Mouse (Mus musculus): ENCODE results near the gene Fkbp10. TPM values are rescaled to one million over a fixed set of nuclear protein-coding genes. Genes with fewer than 3 reads are reported as not detected.

Gene Fkbp10
- polyA plus RNA-seq, 1 experiment from 2014 or later, result 23.3 TPM

DNA sequence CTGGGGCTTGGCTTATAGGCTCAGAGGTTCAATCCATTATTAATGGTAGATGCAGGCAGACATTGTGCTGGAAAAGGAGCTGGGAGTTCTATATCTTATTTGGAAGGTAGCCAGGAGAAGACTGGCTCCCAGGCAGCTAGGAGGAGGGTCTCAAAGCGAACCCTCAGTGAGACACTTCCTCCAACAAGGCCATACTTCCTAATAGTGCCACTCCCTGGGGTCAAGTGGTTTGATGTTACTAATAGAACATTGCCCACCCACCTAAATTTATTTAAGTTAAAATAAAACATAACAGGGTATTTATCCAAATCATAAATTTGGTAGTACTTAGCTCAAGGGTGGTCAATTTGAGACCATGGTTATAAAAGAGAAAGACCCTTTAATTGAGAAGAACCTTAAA is 50.3 kb downstream of the Fkbp10 start:
- Histone ChIP-seq H3K4me3 (no peak overlapping the region), H3K36me3 (replicated peaks) (peaks cover 12% of the 10 kb centered on the region; the same call in 1 of the 2 replicates), H3K4me1 (peaks cover 25% of the 10 kb centered on the region), H3K9ac (no peak overlapping the region), H3K9me3 (no peaks in the 10 kb centered on the region), H3K27me3 (replicated peaks) (no peaks in the 10 kb centered on the region), H3K27ac (no peak overlapping the region), H3K4me2 (no peak overlapping the region)
- WGBS, result 83% methylated on average over 1 of the region's 1 CpGs
- ATAC-seq (replicated peaks), result no peak

DNA sequence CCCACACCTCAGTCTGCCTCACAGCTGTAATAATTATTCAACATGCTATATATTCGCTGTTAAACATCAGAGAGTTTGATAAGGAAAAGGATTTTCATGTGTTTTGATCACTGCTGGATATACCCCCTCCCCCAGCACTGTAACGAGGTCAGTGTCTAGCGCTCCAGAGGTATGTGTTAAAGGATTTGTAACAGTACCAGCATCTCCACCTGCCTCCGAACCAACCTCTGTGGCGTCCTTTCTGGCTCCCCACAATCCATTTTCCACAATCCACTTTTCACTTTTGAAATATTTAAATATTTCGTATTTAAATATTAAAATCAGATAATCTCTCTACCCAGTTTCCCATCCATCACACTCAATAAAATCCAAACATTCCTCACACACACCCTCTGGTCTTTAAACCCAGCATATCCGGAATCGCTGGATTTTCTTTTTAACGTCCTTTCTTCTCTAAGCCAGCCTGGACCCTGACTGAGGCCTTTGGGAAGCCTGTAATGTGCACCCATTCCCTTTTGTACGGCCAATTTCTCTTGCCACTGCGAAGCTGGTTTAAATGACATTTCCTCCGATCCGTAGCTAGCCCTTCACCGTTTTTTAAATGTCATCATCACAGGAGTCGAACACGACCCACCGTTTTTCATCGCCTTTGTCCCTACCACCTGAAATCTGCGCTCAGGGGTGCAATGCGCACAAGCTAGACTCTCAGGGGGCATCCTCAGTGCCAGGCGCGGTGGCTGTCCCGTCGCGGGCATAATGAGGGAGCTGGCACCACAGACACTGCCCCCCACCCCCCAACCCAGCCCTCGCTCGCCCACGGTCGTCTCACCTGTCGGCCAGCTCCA is 56.1 kb downstream of the Fkbp10 start:
- peaks cover 30% of the 10 kb centered on the region for H3K4me1 ChIP-seq
- H3K4me2 ChIP-seq, result peak overlapping the region; percentile 64
- WGBS, result 3% methylated on average over 30 of the region's 30 CpGs
- no peaks in the 10 kb centered on the region for H3K9me3 ChIP-seq
- H3K36me3 ChIP-seq (replicated peaks), result peaks cover 8% of the 10 kb centered on the region; the same call in 1 of the 2 replicates
- peak overlapping the region; percentile 93 for H3K27ac ChIP-seq
- ATAC-seq (replicated peaks), result peak; percentile 43
- H3K4me3 ChIP-seq, result peak overlapping the region; percentile 99
- H3K9ac ChIP-seq, result peak overlapping the region; percentile 95
- H3K27me3 ChIP-seq (replicated peaks), result no peaks in the 10 kb centered on the region

DNA sequence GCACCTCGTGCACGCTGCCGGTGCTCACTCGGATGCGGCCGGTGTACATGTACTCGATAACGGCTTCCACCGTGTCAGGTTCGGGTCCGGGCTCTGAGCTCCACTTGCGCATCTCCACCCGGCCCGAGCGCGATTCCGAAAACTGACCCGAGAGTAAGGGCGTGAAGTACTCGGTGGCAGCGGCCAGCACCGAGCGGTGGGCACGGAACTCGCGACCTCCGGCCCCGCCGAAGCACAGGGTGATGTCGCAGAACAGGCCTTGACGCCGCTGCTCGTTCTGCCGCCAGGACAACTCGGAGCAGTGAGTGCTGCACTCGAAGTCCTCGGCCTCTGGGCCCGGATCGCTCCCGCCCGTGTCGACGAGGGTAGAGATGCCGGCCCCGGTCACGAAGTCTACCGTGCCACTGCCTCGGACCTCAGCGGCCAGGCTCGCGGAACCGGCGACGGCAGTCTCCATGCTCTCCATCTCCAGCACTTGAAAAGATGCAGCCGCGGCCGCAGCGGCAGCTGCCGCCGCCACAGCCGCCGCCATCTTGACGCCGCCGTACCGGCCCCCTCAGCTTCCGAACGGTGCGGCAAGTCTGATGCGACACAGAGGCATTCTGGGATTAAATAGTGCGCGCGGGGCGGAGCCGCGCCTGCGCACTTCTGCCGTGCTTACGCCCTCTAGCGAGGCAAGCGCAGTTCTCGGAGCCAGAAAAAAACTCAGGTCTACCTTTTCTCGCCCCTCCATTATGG is 56.9 kb downstream of the Fkbp10 start, which contains the start of gene Klhl11:
TSS of gene Klhl11 (minus strand) at position 545 of the 738 bp plus-strand sequence.
- H3K27ac ChIP-seq, result peak within 1 kb of the TSS; percentile 93
- peak within 1 kb of the TSS; percentile 99 for H3K4me3 ChIP-seq
- H3K9ac ChIP-seq, result peak within 1 kb of the TSS; percentile 95
- no peaks in the 10 kb centered on the region for H3K9me3 ChIP-seq
- H3K4me1 ChIP-seq, result peaks cover 30% of the 10 kb centered on the region
- H3K4me2 ChIP-seq, result peak within 1 kb of the TSS; percentile 64
- under 1% methylated on average over 83 of the region's 83 CpGs for WGBS
- H3K36me3 ChIP-seq (replicated peaks), result peaks cover 13% of the 10 kb centered on the region; the same call in 1 of the 2 replicates
- H3K27me3 ChIP-seq (replicated peaks), result no peaks in the 10 kb centered on the region
- peak; percentile 92 for ATAC-seq (replicated peaks)

DNA sequence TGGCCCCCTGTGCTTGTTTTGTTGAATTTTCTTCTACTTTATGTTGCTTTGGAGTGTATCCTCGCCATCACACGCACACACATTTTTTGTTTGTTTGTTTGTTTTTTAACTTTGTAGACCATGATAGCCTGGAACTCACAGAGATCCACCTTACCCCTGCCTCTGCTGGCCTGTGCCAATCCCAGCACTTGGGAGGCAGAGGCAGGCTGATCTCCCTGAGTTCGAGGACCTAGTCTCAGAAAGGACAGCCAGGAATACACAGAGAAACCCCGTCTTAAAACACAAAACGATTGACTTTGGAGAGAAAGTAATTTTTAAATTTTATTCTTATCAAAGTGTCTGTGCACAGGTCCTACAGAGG is 57.4 kb downstream of the Fkbp10 start:
- Histone ChIP-seq H3K27me3 (replicated peaks) (no peaks in the 10 kb centered on the region), H3K4me1 (peaks cover 30% of the 10 kb centered on the region), H3K9me3 (no peaks in the 10 kb centered on the region), H3K9ac (0 out of 2 replicates have a peak overlapping the region, but pooled peaks have one; percentile 95), H3K27ac (peak overlapping the region; percentile 52; the same call in 1 of the 2 replicates), H3K4me3 (peak overlapping the region; percentile 99), H3K36me3 (replicated peaks) (peaks cover 14% of the 10 kb centered on the region), H3K4me2 (peak overlapping the region; percentile 64; the same call in 1 of the 2 replicates)
- 32% methylated on average over 5 of the region's 5 CpGs for WGBS
- peak; percentile 53 for ATAC-seq (replicated peaks)

Small RNAs within 50 kb of the gene (microRNA-seq; reads per million reads assigned to microRNA genes)
- gene Gm27374, result not detected

Other genes with a start within 250 kb of the Fkbp10 start
- not detected in 2 replicates for gene Krt9, start 222.5 kb upstream of the Fkbp10 start, polyA plus RNA-seq (2015; fragmentation: Nextera tagmentation; extraction: Ambion mirVana)
- 0.26 and 6.1 TPM in 2 replicates for gene Krt14, start 208.1 kb upstream of the Fkbp10 start, polyA plus RNA-seq (2015; fragmentation: Nextera tagmentation; extraction: Ambion mirVana)
- not detected in 2 replicates for gene Krt16, start 166.8 kb upstream of the Fkbp10 start, polyA plus RNA-seq (2015; fragmentation: Nextera tagmentation; extraction: Ambion mirVana)
- 1.1 TPM in 1 of 2 replicates, not detected in the other for gene Krt17, start 154.7 kb upstream of the Fkbp10 start, polyA plus RNA-seq (2015; fragmentation: Nextera tagmentation; extraction: Ambion mirVana)
- not detected in 2 replicates for gene Krt42, start 145.8 kb upstream of the Fkbp10 start, polyA plus RNA-seq (2015; fragmentation: Nextera tagmentation; extraction: Ambion mirVana)
- gene Eif1, start 95.8 kb upstream of the Fkbp10 start, polyA plus RNA-seq (2015; fragmentation: Nextera tagmentation; extraction: Ambion mirVana), result 1,086 and 1,110 TPM in 2 replicates
- 2.0 and 2.3 TPM in 2 replicates for gene Gast, start 81.3 kb upstream of the Fkbp10 start, polyA plus RNA-seq (2015; fragmentation: Nextera tagmentation; extraction: Ambion mirVana)
- 315 and 316 TPM in 2 replicates for gene Hap1, start 59.6 kb upstream of the Fkbp10 start, polyA plus RNA-seq (2015; fragmentation: Nextera tagmentation; extraction: Ambion mirVana)
- 104 and 105 TPM in 2 replicates for gene Jup, start 17.9 kb upstream of the Fkbp10 start, polyA plus RNA-seq (2015; fragmentation: Nextera tagmentation; extraction: Ambion mirVana)
- 20.3 and 21.2 TPM in 2 replicates for gene P3h4, start 861 bp upstream of the Fkbp10 start, polyA plus RNA-seq (2015; fragmentation: Nextera tagmentation; extraction: Ambion mirVana)
- 115 and 116 TPM in 2 replicates for gene Nt5c3b, start 26.1 kb downstream of the Fkbp10 start, polyA plus RNA-seq (2015; fragmentation: Nextera tagmentation; extraction: Ambion mirVana)
- gene Klhl10, start 26.2 kb downstream of the Fkbp10 start, polyA plus RNA-seq (2015; fragmentation: Nextera tagmentation; extraction: Ambion mirVana), result 0.89 and 1.1 TPM in 2 replicates
- 12.4 and 12.8 TPM in 2 replicates for gene Klhl11, start 57.0 kb downstream of the Fkbp10 start, polyA plus RNA-seq (2015; fragmentation: Nextera tagmentation; extraction: Ambion mirVana)
- 225 and 227 TPM in 2 replicates for gene Acly, start 112.3 kb downstream of the Fkbp10 start, polyA plus RNA-seq (2015; fragmentation: Nextera tagmentation; extraction: Ambion mirVana)
- gene Ttc25, start 129.9 kb downstream of the Fkbp10 start, polyA plus RNA-seq (2015; fragmentation: Nextera tagmentation; extraction: Ambion mirVana), result 1.8 and 2.4 TPM in 2 replicates
- gene Cnp, start 159.2 kb downstream of the Fkbp10 start, polyA plus RNA-seq (2015; fragmentation: Nextera tagmentation; extraction: Ambion mirVana), result 38.3 and 40.0 TPM in 2 replicates
- gene Nkiras2, start 203.5 kb downstream of the Fkbp10 start, polyA plus RNA-seq (2015; fragmentation: Nextera tagmentation; extraction: Ambion mirVana), result 111 and 115 TPM in 2 replicates
- gene Dnajc7, start 204.5 kb downstream of the Fkbp10 start, polyA plus RNA-seq (2015; fragmentation: Nextera tagmentation; extraction: Ambion mirVana), result 298 and 326 TPM in 2 replicates

All from midbrain, embryonic 15.5 days (tissue).